Mouse (Mus musculus): Measurements from ENCODE around the gene H6pd. TPM values are rescaled to one million over a fixed set of nuclear protein-coding genes. Genes with fewer than 3 reads are reported as not detected.
A peak's percentile ranks its signal among the peaks of the same experiment; 100 is the strongest.

Gene H6pd
- total RNA-seq, 2 experiments from 2014 or later: 41.6 to 104 TPM

DNA sequence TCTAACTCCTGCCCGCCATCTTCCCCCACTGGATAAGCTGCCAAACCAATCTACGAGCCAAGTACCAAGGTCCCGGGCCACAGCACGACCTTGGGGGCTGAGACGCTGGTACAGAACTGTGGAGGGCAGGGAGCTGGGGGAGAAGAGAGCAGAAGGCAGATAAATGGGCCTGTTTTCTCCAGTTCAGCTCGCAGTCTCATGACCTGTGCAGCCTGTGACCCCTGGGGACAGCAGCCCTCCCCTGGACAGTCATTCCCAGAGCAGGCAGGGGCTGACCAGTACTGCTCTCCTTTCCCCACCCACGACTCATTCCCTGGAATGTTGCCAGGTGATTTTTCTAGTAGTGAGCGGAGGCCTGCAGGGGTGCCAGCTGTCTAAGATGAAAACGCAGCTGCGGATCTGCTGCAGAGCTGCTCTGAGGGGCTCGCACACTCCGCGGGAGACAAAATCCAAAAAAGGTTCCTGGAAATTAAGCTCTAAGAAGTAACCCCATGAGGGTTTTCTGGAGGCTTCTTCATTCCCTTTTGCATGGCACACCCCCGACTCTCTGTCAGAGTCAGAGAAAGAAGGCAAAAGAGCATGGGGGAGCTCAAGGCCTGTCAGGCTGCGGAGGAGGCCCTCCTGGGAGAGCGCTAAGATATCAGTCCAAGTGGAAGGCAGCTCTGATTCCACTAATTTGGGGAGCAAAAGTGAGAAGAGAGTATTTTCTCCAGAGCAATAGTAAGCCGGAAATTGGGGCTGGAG is 30.9 kb downstream of the H6pd start:
- TF ChIP-seq CTCF (IDR thresholded peaks at IDR 0.05): no peak
- Histone ChIP-seq H3K4me3 (no peak overlapping the region), H3K27ac (peak overlapping the region; percentile 35; the same call in 1 of the 2 replicates)
- intact Hi-C loops (cut with DNase I): no loop called here
- DNase-seq: no peak

DNA sequence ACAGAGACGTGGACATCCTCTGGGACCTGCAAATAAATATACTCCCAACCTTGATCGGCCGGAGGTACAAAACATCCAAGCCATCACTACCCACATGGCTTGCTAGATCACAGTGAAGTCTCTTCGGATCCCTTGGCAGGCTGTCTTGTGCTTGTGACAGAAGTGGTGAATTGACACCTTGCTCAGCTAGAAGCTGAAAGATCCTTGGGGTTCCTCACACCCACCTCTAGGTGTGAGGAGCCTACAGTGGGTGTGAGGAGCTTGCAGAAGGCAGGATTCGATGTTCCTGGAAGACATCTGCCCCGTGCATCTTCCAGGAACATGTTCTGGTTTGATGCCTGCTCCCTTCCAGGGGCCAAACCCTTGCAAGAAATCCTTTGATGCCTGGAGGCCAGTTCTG is 31.6 kb downstream of the H6pd start:
- Histone ChIP-seq H3K4me3 (no peak overlapping the region), H3K27ac (no peak overlapping the region)
- intact Hi-C loops (cut with DNase I): no loop called here
- DNase-seq: no peak
- no peak for TF ChIP-seq CTCF (IDR thresholded peaks at IDR 0.05)

DNA sequence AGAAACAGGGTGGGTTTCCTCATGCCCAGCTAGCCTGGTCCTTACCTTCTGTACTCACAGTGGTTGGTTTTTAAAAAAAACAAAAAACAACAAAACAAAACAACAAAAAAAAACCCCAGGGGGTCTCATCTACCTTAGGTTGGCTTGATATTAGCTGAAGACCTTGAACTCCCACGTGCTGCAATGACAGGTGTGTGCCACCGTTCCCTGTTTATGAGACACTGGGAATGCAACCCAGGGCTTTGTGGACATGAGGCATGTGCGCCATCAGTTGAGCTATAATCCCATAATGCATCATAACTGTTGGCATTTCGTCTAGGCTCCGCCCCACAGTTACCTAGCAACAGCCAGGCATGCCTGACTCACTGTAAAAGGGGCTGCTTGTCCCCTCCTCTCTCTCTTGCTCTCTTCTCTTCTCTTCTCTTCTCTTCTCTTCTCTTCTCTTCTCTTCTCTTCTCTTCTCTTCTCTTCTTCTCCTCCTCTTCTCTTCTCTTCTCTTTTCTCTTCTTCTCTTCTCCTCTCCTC is 33.0 kb downstream of the H6pd start:
- DNase-seq: no peak
- Histone ChIP-seq H3K4me3 (no peak overlapping the region), H3K27ac (peak overlapping the region; percentile 58)
- intact Hi-C loops (cut with DNase I): no loop called here
- TF ChIP-seq CTCF (IDR thresholded peaks at IDR 0.05): no peak

DNA sequence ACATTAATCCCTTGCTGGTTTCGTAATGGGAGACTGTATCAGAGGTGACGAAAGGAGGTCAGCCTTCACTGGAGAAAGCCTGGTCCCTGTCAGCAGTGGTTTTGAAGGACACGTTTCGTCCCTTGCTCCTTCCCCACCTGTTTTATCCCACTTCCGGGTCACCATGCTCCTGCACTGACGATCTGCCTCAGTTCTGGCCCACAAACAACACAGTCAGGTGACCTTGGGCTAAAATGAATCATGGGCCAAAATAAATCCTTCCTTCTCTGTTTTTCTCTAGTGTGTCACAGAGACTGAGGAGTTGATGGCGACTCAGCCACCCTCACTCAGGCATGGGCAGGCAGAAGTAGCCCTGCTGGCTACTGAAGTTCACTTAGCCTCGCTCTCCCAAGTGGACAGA is 33.5 kb downstream of the H6pd start:
- H3K27ac ChIP-seq: peak overlapping the region; percentile 58
- intact Hi-C loops (cut with DNase I): no loop called here
- no peak for TF ChIP-seq CTCF (IDR thresholded peaks at IDR 0.05)
- no peak for DNase-seq
- no peak overlapping the region for H3K4me3 ChIP-seq

DNA sequence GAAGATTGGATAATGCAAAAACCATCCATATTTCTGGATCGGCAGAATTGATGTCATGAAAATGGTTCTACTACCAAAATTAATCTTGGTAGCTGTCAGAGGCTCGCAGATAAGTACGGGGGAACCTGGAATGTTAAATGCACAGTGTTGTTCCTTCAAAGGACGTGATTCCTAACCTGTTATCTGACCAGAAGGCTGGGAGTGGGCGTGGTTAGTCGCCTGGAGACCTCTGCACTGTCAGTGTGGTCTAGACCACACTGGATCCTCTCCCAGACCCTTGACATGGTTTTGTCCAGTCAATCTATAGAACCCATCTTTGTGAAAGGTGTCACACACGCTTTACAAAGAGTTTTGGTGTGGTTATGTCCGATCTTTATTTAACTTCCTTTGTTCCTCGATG is 37.4 kb downstream of the H6pd start:
- no peak for TF ChIP-seq CTCF (IDR thresholded peaks at IDR 0.05)
- no peak overlapping the region for H3K4me3 ChIP-seq
- DNase-seq: no peak
- intact Hi-C loops (cut with DNase I): no loop called here
- H3K27ac ChIP-seq: no peak overlapping the region

DNA sequence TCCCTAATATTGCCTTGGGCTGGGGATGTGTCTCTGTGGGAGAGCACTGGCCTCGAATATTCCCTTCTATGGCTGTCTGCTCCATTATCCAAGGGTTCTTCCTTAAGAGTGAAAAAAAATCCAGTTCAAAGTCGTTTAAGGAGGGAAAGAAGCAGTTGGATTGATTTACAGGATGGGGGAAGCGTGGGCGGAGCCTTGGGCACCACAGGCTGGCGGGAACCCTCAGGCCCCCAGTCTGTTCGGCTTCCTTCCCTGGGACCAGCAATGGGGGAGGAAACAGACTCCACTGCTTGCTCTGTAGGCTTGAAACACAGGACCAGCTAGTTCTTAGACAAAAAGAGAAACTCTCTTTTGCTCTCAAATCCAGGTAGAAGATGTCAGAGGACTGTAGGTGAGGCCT is 40.3 kb downstream of the H6pd start:
- Histone ChIP-seq H3K27ac (no peak overlapping the region), H3K4me3 (no peak overlapping the region)
- intact Hi-C loops (cut with DNase I): no loop called here
- no peak for TF ChIP-seq CTCF (IDR thresholded peaks at IDR 0.05)
- DNase-seq: no peak

DNA sequence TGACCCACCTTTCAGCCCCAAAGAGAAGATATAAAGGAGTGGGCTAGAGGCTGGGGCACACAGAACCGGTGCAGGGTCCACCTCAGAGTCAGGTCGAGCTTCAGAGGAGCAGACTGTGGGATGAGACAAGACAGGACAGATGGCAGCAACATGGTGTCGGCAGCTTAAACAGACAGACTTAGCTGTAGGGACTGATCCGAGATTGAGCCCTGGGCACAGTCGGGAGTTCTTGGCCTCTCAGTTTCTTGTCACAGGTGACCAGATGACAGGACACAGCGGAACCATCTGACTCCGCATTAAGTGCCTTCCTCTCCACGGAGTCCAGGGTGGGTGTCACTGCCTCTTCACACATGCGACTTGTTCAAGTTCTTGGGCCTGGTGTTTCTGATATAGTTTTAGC is 41.9 kb downstream of the H6pd start:
- intact Hi-C loops (cut with DNase I): no loop called here
- no peak for TF ChIP-seq CTCF (IDR thresholded peaks at IDR 0.05)
- no peak for DNase-seq

DNA sequence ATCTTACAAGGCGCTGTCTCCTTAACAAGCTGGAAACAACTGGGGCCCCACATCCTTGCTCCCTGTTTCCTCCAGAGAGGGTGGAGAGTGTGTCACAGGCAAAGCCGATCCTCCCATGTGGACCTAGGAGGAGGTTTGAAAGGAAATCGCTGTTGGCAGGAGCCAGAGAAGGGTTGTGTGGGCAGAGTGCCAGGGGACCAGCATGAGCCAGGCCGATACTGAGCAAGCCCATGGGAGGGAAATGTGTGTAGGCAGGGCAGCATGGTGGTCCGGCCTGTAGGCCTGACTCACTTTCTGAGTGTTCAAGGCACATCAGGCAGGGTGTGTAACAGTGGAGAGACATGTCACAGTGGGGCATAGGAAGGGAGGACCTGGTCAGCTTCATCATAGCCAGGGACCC is 42.6 kb downstream of the H6pd start:
- no peak for TF ChIP-seq CTCF (IDR thresholded peaks at IDR 0.05)
- intact Hi-C loops (cut with DNase I): no loop called here
- Histone ChIP-seq H3K27ac (peak overlapping the region; percentile 46; the same call in 1 of the 2 replicates), H3K4me3 (no peak overlapping the region)
- DNase-seq: peak; percentile 75

More for the DNA sequence above, 41.9 kb downstream of the H6pd start:
- H3K4me3 ChIP-seq: no peak overlapping the region
- no peak overlapping the region for H3K27ac ChIP-seq

DNA sequence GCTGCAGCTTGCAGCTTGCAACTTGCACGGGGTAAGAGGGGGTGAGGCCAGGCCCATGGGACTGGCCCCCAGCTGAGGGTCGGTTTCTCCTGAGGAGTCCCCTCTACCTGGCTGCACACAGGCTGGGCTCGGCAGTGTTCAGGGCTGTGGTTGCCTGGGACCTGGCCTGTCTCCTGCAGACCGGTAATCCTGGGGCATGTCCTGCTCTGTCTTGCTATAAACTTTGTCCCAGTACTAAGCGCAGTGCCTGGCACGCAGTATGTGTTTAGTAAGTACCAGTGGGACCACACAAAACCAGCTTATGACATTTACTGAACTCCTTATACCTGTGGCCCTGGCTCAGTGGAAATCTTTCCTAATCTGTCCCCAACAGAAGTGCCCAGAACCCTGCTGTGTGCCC is 43.2 kb downstream of the H6pd start:
- no peak for DNase-seq
- H3K4me3 ChIP-seq: no peak overlapping the region
- intact Hi-C loops (cut with DNase I): no loop called here
- H3K27ac ChIP-seq: peak overlapping the region; percentile 46; the same call in 1 of the 2 replicates
- TF ChIP-seq CTCF (IDR thresholded peaks at IDR 0.05): no peak

DNA sequence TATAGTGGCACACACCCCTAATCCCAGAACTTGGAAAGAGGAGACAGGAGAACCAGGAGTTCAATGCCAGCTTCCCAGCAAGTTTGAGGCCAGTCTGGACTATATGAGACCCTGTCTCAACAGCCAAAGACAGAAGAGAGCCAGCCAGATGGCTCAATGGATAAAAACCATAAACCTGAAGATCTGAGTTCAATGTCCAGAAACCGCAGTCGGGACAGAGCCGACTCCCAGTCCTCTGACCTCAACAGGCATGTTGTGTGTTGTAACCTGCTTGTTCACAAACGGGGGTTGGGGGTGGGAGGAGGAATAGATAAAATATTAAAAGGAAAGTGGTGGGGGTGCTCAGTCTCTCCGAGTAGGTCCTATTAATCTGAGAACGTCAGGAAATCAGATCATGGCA is 43.6 kb downstream of the H6pd start:
- no peak for DNase-seq
- H3K4me3 ChIP-seq: no peak overlapping the region
- TF ChIP-seq CTCF (IDR thresholded peaks at IDR 0.05): no peak
- no peak overlapping the region; the same call in 1 of the 2 replicates for H3K27ac ChIP-seq
- intact Hi-C loops (cut with DNase I): no loop called here

DNA sequence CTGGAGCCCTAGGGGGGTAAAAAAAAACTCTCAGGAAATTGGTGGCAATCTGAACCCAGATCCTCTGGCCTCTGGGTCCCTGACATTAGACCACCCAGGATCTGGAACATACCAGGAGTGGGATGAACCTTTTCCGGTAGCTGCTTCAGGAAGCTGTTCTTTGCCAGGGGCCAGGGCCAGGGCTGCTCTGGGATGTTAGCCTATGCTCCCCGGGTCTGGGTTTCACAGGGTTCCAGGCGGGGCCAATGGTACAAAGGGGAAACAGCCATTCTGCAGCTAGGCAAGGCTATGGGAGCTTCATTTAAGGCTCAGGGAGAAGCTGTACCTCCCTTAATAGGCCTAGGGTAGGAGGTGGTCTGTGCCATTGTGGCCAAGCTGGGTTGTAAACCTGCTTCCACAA is 44.1 kb downstream of the H6pd start:
- intact Hi-C loops (cut with DNase I): no loop called here
- no peak overlapping the region for H3K4me3 ChIP-seq
- no peak for TF ChIP-seq CTCF (IDR thresholded peaks at IDR 0.05)
- DNase-seq: no peak
- H3K27ac ChIP-seq: no peak overlapping the region

DNA sequence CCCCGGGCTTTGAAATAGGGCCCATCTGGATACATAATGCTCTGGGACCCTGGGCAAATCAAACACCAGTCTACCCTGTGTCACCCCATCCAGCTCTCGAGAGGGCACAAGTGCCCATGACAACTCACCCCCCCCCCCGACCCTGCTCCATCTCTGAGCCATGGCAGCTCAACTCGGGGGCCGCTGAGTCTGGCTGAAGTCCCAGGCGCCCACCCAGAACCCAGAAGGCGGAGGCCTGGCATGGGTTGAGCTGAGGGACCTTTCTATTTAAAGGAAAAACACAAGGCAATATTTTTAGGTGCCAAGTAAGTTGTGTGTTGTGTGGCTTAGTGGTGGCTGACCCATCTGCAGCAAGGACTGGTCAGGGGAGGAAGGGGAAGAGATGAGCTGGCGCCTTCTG is 44.5 kb downstream of the H6pd start:
- no peak for TF ChIP-seq CTCF (IDR thresholded peaks at IDR 0.05)
- no peak for DNase-seq
- Histone ChIP-seq H3K4me3 (no peak overlapping the region), H3K27ac (no peak overlapping the region)
- intact Hi-C loops (cut with DNase I): no loop called here

DNA sequence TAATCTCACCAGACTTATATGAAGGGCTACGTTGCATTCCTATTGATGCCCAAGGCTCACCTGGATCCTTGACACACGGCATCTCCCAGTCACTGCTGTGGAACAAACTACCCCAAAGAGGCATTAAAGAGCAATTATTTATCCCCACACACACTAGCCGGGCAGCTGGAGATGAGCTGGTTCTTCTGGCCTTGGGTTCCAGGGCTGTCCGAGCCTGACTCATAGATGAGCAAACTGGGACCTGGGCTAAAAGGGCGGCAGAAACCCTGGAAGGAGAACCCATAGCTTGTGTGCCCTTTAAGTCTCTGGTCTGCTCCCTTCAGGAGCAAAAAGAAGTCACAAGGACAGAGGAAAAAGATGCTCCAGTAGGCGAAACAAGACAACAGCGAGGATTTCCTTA is 48.4 kb downstream of the H6pd start:
- intact Hi-C loops (cut with DNase I): no loop called here
- no peak for DNase-seq
- no peak overlapping the region for H3K4me3 ChIP-seq
- no peak for TF ChIP-seq CTCF (IDR thresholded peaks at IDR 0.05)
- H3K27ac ChIP-seq: no peak overlapping the region

DNA sequence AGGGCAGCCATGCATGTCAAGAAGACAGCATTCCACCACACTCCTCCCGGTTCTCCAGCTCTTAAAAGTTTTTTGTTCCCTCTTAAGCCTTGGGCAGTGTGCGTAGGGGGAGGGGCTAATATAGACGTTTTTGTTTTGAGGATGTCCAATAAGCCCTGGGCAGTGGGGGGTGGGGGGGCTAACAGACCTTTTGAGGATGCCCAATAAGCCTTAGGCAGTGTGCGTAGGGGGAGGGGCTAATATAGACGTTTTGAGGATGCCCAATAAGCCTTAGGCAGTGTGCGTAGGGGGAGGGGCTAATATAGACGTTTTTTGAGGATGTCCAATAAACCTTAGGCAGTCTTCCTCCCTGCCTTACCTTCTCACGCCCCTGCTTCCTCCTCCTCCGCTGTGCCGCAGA is 49.0 kb downstream of the H6pd start:
- intact Hi-C loops (cut with DNase I): no loop called here
- no peak for TF ChIP-seq CTCF (IDR thresholded peaks at IDR 0.05)
- no peak for DNase-seq

More for the DNA sequence above, 49.0 kb downstream of the H6pd start:
- Histone ChIP-seq H3K27ac (no peak overlapping the region), H3K4me3 (no peak overlapping the region)
